Mouse (Mus musculus) testis, adult 2 months (tissue): ENCODE results near the gene Capns1.
"Not testable (repeated sequence)": the region's sequence is repeated elsewhere in the genome, so short reads cannot be mapped to it uniquely, and the experiment has no call there.

Experiments
- CTCF ChIP-seq: fragments of 200-500 bp; IDR thresholded peaks from 2 replicates; pipeline ENCODE4 v1.5.1; 2012; ENCODE audit warnings: low read depth, mild to moderate bottlenecking, inconsistent platforms, low read length, moderate library complexity; ENCODE audit not compliant: control insufficient read depth, insufficient read depth, insufficient replicate concordance
- POLR2A ChIP-seq: fragments of 200-500 bp; IDR thresholded peaks from 2 replicates; pipeline ENCODE4 v1.6.1; 2012; ENCODE audit warnings: low read depth, mild to moderate bottlenecking, inconsistent platforms, low read length, moderate library complexity; ENCODE audit not compliant: control insufficient read depth

DNA sequence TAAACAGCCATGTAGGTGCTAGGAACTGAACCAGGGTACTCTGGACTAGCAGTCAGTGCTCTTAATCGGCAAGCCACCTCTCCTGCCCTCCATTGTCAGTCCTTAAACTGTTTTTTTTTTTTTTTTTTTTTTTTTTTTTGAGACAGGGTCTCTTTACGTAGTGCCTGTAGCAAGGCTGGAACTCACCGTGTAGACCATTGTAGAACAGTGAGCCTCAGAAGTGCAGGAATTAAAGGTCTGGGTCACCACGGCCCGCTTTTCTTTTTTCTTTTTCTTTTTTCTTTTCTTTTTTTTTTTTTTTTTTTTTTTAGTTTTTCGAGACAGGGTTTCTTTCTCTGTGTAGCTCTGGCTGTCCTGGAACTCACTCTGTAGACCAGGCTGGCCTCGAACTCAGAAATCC, 15.4 kb downstream of the Capns1 start:
- not testable (repeated sequence) for TF ChIP-seq POLR2A, CTCF
